Mouse (Mus musculus) hindlimb bud, embryonic 11.5 days (tissue): Measurements from ENCODE around the gene Pcgf1.

Source experiments
- DNase-seq: peaks from one replicate; pipeline ENCODE4 v3.0.0-alpha.2; 2012; ENCODE audit warnings: low read depth, low spot score; ENCODE audit errors: extremely low spot score

Gene Pcgf1

DNA sequence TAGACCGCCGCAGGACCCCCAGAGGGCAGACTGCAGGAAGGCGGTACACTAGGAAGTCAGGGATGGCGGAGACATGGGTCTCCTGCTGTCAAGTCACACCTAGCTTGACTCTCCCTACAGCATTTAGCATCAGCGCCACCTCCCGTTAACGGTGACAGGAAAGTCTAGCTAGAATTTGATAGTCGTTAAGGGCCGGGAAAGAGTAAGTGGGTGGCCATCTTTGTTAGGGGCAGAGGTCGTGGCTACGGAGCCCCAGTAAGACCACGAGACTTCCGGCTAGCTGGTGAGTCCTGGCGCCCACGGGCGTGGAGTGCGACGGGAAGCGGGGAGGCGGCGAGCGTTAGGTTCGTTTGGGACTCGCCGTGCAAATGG is 23.6 kb downstream of the Pcgf1 start, which contains the start of the genes Ccdc142 and Gm42688:
Gene Ccdc142 (plus strand): TSS at position 286 of the 372 bp plus-strand sequence.
Gene Gm42688 (plus strand): TSS at position 302 of the 372 bp plus-strand sequence.
- peak; percentile 71 for DNase-seq

DNA sequence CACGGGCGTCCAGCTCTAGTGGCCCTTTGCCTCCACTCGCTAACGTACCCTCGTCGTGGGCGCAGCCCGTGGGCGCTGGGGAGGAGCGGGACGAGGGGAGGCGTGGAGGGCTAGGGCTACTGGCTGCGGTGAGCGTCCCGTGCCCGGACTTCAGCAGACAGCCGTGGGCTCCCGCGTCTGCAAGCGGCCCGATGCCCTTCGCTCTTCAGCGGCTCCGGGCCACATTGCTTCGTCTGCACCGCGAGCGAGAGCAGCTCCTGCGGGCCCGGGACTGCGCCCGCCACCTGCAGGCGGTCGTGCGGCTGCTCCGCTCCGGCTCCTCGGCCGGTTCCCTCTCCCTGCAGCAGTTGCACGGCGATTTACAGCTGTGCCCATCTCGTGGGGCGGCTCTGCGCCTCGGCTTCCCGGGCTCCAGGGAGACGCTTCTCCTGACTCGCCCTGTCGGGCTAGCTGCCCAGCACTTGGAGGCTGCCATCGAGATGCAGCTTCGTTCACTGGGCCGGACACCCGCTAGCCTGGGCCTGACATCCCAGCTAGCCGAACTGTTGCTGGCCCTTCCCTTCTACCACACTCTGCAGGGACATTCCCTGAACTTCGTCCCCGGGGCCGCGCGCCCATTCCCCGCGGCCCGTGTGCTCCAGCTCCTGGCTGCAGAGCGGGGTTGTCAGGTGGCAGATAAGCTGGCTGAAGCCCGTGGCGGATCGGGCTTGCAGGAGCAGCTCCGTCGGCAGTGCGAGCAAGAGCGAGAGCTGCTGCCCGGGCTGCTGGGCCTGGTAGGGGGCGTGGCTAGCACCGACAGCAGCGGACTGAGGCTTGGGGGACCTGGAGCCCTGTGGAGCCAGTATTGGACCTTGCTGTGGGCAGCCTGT is 24.3 kb downstream of the Pcgf1 start:
- no peak for DNase-seq

DNA sequence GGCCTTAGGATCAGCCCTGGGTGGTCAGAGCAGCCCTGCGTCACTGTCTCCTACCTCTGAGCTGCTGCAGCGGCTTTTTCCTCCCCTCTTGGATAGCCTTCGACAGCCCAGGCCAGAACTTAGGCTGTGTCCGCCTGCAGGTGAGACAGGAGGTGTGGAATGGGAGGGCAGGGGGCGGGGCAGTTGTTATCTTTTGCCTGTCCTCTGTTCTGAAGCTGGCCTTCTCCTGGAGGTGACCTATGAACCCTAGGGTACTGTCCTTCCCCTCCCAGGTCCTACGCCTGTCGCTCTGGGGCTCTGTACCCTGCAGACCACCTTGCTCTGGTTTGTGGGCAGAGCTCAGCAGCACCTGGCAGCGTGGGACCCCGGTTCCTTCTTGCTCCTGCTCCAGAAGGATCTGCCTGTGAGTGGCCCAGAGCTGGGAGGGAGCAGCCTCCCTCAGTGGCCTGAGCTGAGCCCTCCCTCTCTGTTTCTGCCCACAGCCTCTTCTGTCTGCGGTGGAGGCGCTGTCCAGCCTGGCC is 25.5 kb downstream of the Pcgf1 start:
- DNase-seq = no peak

DNA sequence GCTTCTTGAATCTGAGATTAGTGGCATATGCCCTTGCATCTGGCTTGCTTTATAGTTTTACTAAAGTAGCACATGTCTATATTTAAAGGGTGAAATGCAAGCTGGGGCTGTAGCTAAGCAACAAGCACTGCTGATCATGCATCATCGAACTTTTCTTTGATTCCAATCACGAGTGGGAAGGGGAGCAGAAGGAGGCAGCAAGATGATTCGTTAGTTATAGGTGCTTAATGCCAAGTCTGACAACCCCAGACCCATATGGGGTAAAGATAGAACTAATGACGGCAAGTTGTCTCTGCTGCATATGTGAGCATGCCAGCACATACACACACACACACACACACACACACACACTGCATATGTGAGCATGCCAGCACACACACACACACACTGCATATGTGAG is 26.5 kb downstream of the Pcgf1 start:
- no peak for DNase-seq

DNA sequence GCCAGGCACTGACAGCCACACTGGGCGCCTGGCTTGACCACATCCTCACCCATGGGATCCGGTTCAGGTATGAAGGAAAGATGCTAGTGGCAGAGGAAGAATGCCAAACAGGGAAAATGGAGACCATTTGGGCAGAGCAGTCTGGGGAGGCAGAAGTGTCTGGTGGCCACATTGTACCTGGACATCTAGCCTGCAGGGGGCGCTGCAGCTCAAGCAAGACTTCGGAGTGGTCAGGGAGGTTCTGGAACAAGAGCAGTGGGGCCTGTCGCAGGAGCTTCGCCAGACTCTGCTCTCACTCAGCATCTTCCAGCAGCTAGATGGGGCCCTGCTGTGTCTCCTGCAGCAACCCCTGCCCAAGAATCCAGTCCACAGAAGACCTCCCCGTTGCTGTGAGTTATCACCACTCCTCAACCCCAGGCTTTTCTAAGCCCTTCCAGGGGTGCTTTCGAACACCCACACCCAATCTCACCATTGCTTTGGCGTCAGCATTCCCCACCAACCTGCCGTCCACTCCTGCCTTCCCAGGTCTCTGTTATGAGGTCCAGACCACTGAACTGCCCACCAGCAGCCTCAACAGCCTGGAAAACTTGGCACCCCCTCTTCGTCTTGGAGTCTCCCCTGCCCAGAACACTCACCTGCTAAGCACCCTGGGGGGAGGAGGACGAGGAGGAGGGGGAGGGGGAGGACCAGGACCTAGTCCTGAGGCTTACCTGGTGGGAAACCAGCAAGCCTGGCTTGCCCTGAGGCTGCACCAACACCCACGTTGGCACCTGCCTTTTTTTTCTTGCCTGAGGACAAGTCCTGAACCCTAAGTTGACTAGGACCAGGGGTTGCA is 30.1 kb downstream of the Pcgf1 start:
- no peak for DNase-seq

DNA sequence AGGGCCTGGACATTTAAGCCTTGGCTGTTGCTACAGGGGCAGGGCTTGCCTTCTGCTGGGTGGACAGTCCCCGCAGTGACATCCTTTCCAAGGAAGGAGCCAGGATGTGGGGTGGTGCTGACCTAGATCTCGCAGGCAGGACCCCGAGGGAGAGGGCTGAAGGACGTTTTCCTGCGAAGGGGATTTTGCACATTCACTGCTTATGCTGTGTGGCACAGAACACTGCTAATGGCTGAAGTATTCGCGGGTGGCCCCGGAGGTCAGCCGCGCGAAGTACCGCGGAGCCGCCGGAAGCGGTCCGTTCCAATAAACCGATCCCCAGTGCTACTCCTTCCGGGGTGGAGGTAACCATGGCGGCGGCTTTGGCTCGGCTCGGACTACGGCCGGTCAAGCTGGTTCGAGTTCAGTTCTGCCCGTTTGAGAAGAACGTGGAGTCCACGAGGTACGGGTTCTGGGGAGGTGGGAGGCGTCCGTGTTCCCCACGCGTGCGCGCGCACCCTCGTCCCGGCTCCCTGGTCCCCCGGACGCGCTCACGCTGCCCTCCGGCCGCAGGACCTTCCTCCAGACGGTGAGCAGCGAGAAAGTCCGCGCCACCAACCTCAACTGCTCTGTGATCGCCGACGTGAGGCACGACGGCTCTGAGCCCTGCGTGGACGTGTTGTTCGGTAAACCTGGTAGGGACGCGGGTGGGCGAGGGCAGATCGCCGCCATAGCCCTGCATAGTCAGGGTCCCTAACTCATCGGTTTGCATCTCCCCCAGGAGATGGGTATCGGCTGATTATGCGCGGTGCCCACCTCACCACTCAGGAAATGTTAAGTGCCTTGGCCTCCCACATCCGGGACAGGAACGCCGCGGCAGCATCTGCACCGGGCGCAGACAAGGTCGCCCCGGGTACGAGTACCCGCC is 31.3 kb downstream of the Pcgf1 start, which contains the start of gene Mrpl53:
Gene Mrpl53 (plus strand): TSS at position 279 of the 907 bp plus-strand sequence.
- DNase-seq = no peak

DNA sequence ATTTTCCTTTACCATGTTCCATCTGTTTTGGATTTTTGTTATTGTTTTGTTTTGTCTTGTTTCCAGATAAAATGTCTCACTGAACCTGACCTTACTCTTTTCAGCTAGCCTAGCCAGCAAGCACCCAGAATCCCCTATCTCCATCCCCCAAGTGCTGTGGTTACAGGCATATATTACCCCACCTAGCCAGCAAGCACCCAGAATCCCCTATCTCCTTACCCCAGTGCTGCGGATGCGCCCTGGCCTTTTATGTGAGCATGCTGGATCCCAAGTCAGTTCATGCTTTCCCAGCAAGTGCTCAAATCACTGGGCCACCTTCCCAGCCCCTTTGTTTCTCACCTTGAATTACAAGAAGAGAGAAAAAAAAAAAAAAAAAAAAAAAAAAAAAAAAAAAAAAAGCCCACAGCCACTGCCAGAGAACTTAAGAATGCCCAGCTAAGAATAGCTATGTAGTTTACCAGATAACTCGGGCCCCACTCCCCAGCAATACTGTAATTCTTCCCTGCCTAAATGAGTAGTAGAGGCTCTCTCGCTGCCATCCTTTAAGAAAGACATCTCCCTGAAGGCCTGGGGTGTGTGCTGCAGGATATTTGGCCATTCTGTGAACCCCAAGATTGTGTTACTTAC is 34.0 kb downstream of the Pcgf1 start:
- no peak for DNase-seq

DNA sequence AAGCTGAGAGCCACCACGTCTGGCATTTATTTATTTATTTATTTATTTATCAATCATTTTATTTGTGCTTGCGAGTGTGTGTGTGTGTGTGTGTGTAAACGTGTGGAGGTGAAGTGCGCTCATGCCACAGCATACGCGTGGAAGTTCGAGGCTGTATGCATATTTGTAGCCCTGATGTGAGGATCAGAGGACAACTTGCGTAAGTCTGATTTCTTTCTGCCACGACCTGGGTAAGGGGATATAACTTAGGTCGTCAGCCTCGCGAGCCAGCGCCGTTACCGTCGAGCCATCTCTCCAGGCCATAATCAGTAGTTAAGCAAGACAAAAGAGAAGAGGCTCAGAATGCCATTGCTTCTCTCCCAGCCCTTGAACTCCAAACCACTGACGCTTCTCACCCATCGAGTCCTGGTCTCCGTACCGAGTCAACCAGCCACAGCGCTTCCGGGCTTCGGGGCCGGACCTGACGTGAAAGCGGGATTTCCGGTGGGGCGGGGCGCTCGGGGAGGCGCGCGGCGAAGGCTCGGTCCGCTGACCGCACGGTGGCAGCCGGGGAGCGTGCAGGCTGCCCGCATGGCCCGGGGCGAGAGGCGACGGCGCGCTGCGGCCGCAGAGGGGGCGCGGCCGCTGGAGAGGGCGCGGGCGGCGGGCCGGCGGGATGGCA is 37.5 kb downstream of the Pcgf1 start, which contains the start of gene Mogs:
Gene Mogs (plus strand): TSS at position 486 of the 661 bp plus-strand sequence.
- no peak for DNase-seq

DNA sequence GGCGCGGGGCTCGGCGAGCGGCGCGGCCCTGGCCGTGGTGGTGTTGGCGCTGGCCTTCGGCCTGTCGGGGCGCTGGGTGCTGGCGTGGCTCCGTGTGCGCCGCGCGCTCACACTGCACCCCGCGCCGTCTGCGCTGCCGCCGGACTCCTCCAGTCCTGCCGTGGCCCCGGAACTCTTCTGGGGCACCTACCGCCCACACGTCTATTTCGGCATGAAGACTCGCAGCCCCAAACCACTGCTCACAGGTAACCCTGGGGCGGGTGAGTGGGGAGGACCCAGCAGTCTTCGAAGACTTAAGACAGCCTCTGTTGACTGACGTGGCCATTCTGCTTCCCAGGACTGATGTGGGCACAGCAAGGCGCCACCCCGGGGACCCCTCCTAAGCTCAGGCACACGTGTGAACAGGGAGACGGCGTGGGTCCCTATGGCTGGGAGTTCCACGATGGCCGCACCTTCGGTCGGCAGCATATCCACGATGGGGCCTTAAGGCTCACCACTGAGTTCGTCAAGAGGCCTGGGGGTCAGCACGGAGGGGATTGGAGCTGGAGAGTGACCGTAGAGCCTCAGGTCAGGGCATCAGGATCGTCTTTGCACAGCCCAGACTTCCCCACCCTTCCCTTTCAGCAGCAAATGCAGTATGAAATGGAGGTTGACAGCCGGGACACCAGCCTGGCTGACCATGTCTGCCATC is 38.2 kb downstream of the Pcgf1 start:
- no peak for DNase-seq

DNA sequence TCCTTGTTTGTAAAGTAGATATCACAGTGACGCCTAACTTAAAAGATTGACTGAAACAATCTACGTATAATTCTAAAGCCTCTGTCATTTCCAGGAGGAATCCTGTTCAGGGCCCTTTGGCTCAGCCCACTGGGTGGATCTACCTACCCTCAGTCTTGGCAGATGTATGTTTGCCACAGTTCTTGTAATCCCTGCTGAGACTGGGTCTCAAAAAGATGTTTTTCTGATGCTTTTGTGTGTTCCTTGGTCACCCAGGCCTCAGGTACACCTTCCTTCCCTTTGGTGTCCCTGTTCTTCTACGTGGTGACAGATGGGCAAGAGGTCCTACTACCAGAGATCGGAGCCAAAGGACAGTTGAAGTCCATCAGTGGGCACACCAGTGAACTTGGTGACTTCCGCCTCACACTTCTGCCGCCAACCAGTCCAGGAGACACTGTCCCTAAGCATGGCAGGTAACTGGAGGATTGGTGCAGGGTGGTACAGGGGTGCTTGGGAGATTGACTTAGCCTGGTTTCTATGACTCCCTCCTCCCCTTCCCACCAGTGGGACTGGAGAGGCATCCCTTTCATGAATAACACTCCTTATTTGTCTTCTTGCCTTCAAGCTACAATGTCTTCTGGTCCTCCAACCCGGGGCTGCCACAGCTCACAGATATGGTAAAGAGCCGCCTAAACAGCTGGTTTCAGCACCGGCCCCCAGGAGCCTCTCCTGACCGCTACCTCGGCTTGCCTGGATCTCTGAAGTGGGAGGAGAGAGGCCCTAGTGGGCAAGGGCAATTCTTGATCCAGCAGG is 38.9 kb downstream of the Pcgf1 start:
- no peak for DNase-seq

DNA sequence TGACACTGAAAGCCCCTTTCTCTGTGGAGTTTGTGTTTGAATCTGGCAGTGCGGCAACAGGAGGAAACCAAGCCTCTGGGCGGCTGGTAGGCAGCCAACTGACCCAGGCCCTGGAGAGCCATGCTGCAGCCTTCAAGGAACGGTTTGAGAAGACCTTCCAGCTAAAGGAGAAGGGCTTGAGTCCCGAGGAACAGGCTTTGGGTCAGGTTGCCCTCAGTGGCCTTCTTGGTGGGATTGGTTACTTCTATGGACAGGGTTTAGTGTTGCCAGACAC is 39.4 kb downstream of the Pcgf1 start:
- no peak for DNase-seq

DNA sequence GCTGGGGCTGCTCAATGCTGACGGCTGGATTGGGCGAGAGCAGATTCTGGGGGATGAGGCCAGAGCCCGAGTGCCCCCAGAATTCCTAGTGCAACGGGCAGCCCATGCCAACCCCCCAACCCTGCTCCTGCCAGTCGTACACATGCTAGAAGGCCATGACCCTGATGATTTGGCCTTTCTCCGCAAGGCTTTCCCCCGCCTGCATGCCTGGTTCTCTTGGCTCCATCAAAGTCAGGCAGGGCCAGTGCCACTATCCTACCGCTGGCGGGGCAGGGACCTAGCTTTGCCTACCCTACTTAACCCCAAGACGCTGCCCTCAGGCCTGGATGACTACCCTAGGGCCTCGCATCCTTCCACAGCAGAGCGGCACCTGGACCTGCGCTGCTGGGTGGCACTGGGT is 39.9 kb downstream of the Pcgf1 start:
- no peak for DNase-seq

DNA sequence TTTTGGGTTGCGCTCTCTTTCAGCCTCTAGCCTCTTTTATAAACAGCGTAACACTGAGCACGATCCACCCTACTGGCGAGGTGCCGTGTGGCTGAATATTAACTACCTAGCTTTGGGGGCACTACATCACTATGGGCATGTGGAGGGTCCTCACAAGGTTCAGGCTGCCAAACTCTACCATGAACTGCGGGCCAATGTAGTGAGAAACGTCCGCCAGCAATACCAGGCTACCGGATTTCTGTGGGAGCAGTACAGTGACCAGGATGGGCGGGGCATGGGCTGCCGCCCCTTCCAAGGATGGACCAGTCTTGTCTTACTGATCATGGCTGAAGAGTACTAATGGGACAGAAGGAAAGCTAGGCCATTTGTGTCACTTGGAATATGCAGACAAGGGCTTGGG is 40.7 kb downstream of the Pcgf1 start:
- no peak for DNase-seq

DNA sequence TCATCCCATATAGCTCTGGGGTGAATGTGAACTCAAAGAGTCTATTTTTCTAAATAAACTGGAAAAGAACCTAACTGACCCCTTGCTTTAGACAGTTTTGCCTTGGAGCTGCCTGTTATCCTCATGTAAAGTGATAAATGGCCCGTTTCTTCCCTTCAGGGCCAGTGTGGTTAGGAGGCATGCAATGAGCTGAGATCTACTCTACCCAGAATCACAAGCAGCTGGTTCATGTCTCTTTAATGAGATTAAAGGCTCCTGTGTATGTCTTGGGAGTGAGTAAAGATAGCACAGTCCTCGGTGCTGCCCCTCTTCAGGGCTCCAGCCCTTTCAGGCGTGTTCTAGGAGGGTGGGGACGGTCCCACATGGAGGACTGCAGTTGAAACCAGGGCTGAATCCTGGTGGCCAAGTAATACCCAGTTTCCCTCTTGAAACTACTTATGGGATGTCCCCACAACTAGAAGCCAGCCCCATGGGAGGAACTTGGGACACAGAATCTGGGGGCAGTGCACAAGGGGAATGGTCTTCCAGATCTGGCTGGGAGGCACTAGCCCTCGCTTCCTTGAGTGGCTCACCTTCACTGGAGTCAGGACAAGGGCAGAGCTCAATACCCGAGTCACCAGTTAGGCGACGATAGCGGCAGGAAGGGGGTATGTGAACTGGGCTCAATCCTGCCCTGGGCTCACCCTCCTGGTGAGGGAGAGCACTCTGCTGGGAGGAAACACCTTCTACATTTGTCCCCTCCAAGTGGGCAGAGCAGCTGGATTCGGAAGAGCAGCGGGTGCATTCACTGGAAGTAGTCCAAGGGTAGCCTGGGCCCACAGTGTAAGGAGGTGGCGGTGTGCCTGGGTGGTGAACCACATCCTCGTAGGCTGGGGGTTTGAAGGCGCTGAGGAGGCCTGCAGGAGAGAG is 41.4 kb downstream of the Pcgf1 start:
- no peak for DNase-seq

DNA sequence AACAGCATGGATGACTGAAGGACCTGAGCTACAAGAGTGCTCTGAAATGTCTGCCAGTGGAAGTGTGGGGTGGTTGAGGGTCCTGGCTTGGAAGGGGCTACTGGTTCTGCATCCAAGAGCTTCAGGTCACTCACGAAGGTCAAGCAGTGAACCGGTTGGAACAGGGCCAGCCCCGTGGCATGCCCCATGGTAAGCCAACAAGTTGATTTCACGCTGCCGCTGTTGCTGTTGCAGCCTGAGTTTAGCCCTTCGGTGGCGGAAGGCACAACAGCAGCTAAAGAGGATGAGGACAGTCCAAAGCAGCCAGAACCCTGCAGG is 42.0 kb downstream of the Pcgf1 start:
- DNase-seq = no peak

DNA sequence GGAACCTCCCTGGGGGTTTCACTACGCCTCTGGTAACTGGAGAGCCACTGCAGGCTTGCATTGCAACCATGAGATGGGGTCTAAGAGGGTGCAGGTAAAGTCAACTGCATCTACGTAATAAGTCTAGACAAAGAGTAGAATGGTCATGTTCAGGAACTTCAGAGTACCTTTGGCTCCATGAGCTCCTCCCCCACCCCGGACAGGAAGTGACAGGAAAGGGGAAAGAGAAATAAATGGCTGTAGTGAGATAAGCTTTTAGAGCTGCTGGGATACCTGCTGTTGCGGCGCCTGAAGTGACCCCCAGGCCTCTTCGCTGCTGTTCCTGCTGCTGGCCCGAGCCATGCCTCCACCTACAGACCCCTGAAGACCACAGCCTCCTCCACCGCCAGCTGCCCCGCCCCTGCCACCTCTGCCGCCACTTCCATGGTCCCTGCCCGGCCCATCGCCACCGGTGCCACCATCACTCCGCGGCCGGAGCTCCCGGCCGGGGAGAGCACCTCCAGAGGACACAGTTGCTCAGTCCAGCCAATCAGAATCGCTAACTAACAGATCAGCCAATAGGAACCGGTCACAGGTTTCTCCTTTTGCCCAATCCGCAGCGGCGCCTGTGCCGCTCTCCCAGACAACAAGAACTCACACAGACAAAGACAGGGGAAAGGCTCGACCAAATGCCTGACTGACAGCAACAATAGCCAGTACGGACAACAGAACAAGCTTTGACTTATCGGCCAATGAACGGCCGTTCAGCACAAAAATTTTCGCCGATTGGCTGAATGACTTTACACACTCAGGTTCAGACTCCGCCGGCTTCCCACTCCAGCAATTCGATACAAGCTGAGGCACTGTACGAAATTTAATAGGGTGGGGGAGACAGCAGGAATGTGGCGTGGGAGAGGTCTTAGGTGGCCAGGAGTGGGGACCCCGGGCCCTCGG is 43.5 kb downstream of the Pcgf1 start, which contains the start of gene Wbp1:
Gene Wbp1 (minus strand): TSS at position 630 of the 933 bp plus-strand sequence.
- DNase-seq = peak; percentile 99
